ENCODE assay signal across 16 mouse cellular contexts in the genomic region with DNA sequence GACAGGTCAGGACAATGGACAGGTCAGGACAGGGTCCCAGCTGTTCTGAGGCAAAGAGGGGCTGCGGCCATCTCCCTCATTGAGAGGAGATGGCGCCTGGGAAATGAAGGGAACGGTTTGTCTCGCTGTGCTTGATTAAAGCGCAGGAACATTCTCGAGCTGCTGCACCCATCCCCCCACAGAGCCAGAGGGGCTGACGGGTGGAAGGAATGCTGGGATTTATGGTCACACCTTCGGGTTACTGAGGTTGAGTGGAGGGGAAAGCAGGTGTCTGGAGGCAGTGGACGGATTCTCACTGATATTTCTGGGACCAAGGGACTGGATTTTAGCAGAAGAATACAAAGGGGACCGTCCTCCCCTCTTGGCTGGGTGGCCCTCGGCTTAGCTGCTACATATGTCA. TPM values are rescaled to one million over a fixed set of nuclear protein-coding genes. Genes with fewer than 3 reads are reported as not detected.
DNase-seq lines count a peak whose midpoint lies in the region; ATAC-seq and TF ChIP-seq lines count a peak whose summit lies in the region.
"Had no signal": no experiment of that assay in that cellular context is flagged by ENCODE, and none has a peak within 500 bp of the region (broad histone marks: within the 10 kb centered on the region; RNA-seq: fewer than 3 reads in every experiment).

No protein-coding gene starts in this region.

- H3K4me2 ChIP-seq in hindbrain, embryonic 13.5 days: no peak overlapping the region
- H3K4me2 ChIP-seq in hindbrain, postnatal 0 days (ENCODE audit: low read depth, low read length): no peak overlapping the region
- peak overlapping the region; percentile 25 for H3K4me2 ChIP-seq in limb, embryonic 12.5 days
- H3K4me2 ChIP-seq: lung, embryonic 15.5 days; midbrain, embryonic 13.5 days; neural tube, embryonic 12.5 days had no signal

- peaks cover 25% of the 10 kb centered on the region for H3K27me3 ChIP-seq in hindbrain, embryonic 13.5 days
- no peaks in the 10 kb centered on the region for H3K27me3 ChIP-seq in hindbrain, postnatal 0 days (ENCODE audit: insufficient read depth, low read length)
- peaks cover 44% of the 10 kb centered on the region for H3K27me3 ChIP-seq in limb, embryonic 12.5 days
- no peaks in the 10 kb centered on the region for H3K27me3 ChIP-seq in cerebellum, adult 2 months (ENCODE audit: control insufficient read depth, insufficient read depth, low read length)
- H3K27me3 ChIP-seq: Patski had no signal

- TF ChIP-seq POLR2A in cerebellum, adult 2 months (IDR thresholded peaks at IDR 0.05; ENCODE audit: borderline replicate concordance, insufficient read depth, low read length): no peak

- ATAC-seq in hindbrain, embryonic 13.5 days (ENCODE audit: low FRiP score): no peak
- ATAC-seq in hindbrain, postnatal 0 days: no peak
- no peak; the same call in 1 of the 2 replicates for ATAC-seq in limb, embryonic 12.5 days (ENCODE audit: insufficient number of reproducible peaks, insufficient read depth, low FRiP score, low TSS enrichment, low read depth)
- ATAC-seq: midbrain, embryonic 13.5 days; Patski had no signal

- H3K36me3 ChIP-seq in hindbrain, embryonic 13.5 days: no peaks in the 10 kb centered on the region
- H3K36me3 ChIP-seq in hindbrain, postnatal 0 days (ENCODE audit: insufficient read depth, low read length): no peaks in the 10 kb centered on the region
- no peaks in the 10 kb centered on the region for H3K36me3 ChIP-seq in limb, embryonic 12.5 days
- H3K36me3 ChIP-seq: lung, embryonic 15.5 days; midbrain, embryonic 13.5 days; neural tube, embryonic 12.5 days had no signal

- peak overlapping the region; percentile 43; the same call in 1 of the 2 replicates for H3K9ac ChIP-seq in hindbrain, embryonic 13.5 days
- no peak overlapping the region for H3K9ac ChIP-seq in hindbrain, postnatal 0 days (replicated peaks; ENCODE audit: low read length)
- peak overlapping the region; percentile 18; the same call in 1 of the 2 replicates for H3K9ac ChIP-seq in limb, embryonic 12.5 days (replicated peaks)
- H3K9ac ChIP-seq: lung, embryonic 15.5 days; midbrain, embryonic 13.5 days; neural tube, embryonic 12.5 days had no signal

- H3K4me1 ChIP-seq in hindbrain, embryonic 13.5 days (replicated peaks): peaks cover 12% of the 10 kb centered on the region; the same call in 1 of the 2 replicates
- no peaks in the 10 kb centered on the region for H3K4me1 ChIP-seq in hindbrain, postnatal 0 days (ENCODE audit: insufficient read depth, low read length)
- H3K4me1 ChIP-seq in limb, embryonic 12.5 days (replicated peaks): peaks cover 13% of the 10 kb centered on the region
- H3K4me1 ChIP-seq in cerebellum, adult 2 months (ENCODE audit: control insufficient read depth, insufficient read depth, low read length): no peaks in the 10 kb centered on the region
- H3K4me1 ChIP-seq: lung, embryonic 15.5 days had no signal

- no peak for TF ChIP-seq CTCF in hindbrain, postnatal 0 days (IDR thresholded peaks at IDR 0.05; ENCODE audit: low read depth)
- TF ChIP-seq CTCF in cerebellum, adult 2 months (IDR thresholded peaks at IDR 0.05; ENCODE audit: borderline replicate concordance, insufficient read depth, low read depth, low read length): no peak

- H3K9me3 ChIP-seq in hindbrain, embryonic 13.5 days: no peaks in the 10 kb centered on the region
- no peaks in the 10 kb centered on the region for H3K9me3 ChIP-seq in hindbrain, postnatal 0 days (ENCODE audit: low read length)
- no peaks in the 10 kb centered on the region for H3K9me3 ChIP-seq in limb, embryonic 12.5 days
- H3K9me3 ChIP-seq: lung, embryonic 15.5 days; midbrain, embryonic 13.5 days; neural tube, embryonic 12.5 days had no signal

- H3K27ac ChIP-seq in hindbrain, embryonic 13.5 days: no peak overlapping the region
- no peak overlapping the region for H3K27ac ChIP-seq in hindbrain, postnatal 0 days
- peak overlapping the region; percentile 51; the same call in 1 of the 2 replicates for H3K27ac ChIP-seq in limb, embryonic 12.5 days
- no peak overlapping the region for H3K27ac ChIP-seq in cerebellum, adult 2 months (ENCODE audit: insufficient read depth, low read length)
- H3K27ac ChIP-seq: lung, embryonic 15.5 days; midbrain, embryonic 13.5 days; neural tube, embryonic 12.5 days had no signal

- peak; percentile 27 for DNase-seq in embryo, embryonic 10 days (ENCODE audit: low spot score)
- DNase-seq in embryo, embryonic 9.5 days (ENCODE audit: extremely low spot score): no peak
- DNase-seq in hindbrain, postnatal 0 days (ENCODE audit: low spot score): no peak
- peak; percentile 10 for DNase-seq in embryo, embryonic 10.5 days (ENCODE audit: low spot score)
- DNase-seq in cerebellum, adult 2 months: no peak
- no peak for DNase-seq in layer of hippocampus, adult 8-10 months (ENCODE audit: low spot score in 2 of 2)
- DNase-seq: cerebellum, postnatal 14 days; heart, adult 11 months; kidney, adult 2 months; thymus, postnatal 14 days had no signal

- H3K4me3 ChIP-seq in hindbrain, embryonic 13.5 days: no peak overlapping the region
- no peak overlapping the region for H3K4me3 ChIP-seq in hindbrain, postnatal 0 days (ENCODE audit: low read length)
- no peak overlapping the region for H3K4me3 ChIP-seq in limb, embryonic 12.5 days (replicated peaks)
- H3K4me3 ChIP-seq in cerebellum, adult 2 months (replicated peaks; ENCODE audit: insufficient read depth, low read depth, low read length): no peak overlapping the region
- H3K4me3 ChIP-seq: lung, embryonic 15.5 days; midbrain, embryonic 13.5 days; neural tube, embryonic 12.5 days had no signal

- 38% methylated on average over 11 of the region's 11 CpGs for WGBS in hindbrain, embryonic 13.5 days
- WGBS in hindbrain, postnatal 0 days: 31% methylated on average over 11 of the region's 11 CpGs
- WGBS in limb, embryonic 12.5 days: 12% methylated on average over 11 of the region's 11 CpGs
- WGBS in cerebellum, adult 2 months: 29% methylated on average over 11 of the region's 11 CpGs

RNA-seq across cellular contexts. Expression of a gene that starts 0.3 kb away (rescaled TPM):
- polyA plus RNA-seq in hindbrain, embryonic 13.5 days (2015; fragmentation: Nextera tagmentation; extraction: Ambion mirVana): 0.06 and 0.09 TPM in 2 replicates
- total RNA-seq in hindbrain, postnatal 0 days (2014; rRNA removed): 1.7 and 1.9 TPM in 2 replicates
- 0.72 and 0.81 TPM in 2 replicates for polyA plus RNA-seq in hindbrain, postnatal 0 days (2015; fragmentation: Nextera tagmentation; extraction: Ambion mirVana)
- polyA plus RNA-seq in limb, embryonic 12.5 days (2016; fragmentation: Nextera tagmentation; extraction: Ambion mirVana): 0.27 and 0.56 TPM in 2 replicates
- polyA plus RNA-seq in cerebellum, adult 2 months (2012; rRNA removed): 0.18 and 0.43 TPM in 2 replicates
- under 1 TPM; 0.36 to 0.71 (median 0.52) TPM for total RNA-seq in layer of hippocampus, adult 8-10 months (2022)

RNA-seq across cellular contexts. Expression of a gene that starts 8.0 kb away (rescaled TPM):
- polyA plus RNA-seq in hindbrain, embryonic 13.5 days (2015; fragmentation: Nextera tagmentation; extraction: Ambion mirVana): 266 and 296 TPM in 2 replicates
- total RNA-seq in hindbrain, postnatal 0 days (2014; rRNA removed): 144 and 154 TPM in 2 replicates
- polyA plus RNA-seq in hindbrain, postnatal 0 days (2015; fragmentation: Nextera tagmentation; extraction: Ambion mirVana): 248 and 258 TPM in 2 replicates
- polyA plus RNA-seq in limb, embryonic 12.5 days (2016; fragmentation: Nextera tagmentation; extraction: Ambion mirVana): 390 and 396 TPM in 2 replicates
- polyA plus RNA-seq in cerebellum, adult 2 months (2012; rRNA removed): 120 and 133 TPM in 2 replicates
- 10 to 100 TPM; 89.1 to 93.4 (median 90.6) TPM for total RNA-seq in layer of hippocampus, adult 8-10 months (2022)

RNA-seq across cellular contexts. Expression of a gene that starts 40.2 kb away (rescaled TPM):
- 59.6 and 62.3 TPM in 2 replicates for polyA plus RNA-seq in hindbrain, embryonic 13.5 days (2015; fragmentation: Nextera tagmentation; extraction: Ambion mirVana)
- total RNA-seq in hindbrain, postnatal 0 days (2014; rRNA removed): 223 and 230 TPM in 2 replicates
- polyA plus RNA-seq in hindbrain, postnatal 0 days (2015; fragmentation: Nextera tagmentation; extraction: Ambion mirVana): 123 and 128 TPM in 2 replicates
- polyA plus RNA-seq in limb, embryonic 12.5 days (2016; fragmentation: Nextera tagmentation; extraction: Ambion mirVana): 39.4 and 43.4 TPM in 2 replicates
- 233 and 246 TPM in 2 replicates for polyA plus RNA-seq in cerebellum, adult 2 months (2012; rRNA removed)
- total RNA-seq in layer of hippocampus, adult 8-10 months (2022): 100 to 1,000 TPM; 336 to 359 (median 339) TPM

RNA-seq across cellular contexts. Expression of a gene that starts 47.4 kb away (rescaled TPM):
- 4.7 and 5.5 TPM in 2 replicates for polyA plus RNA-seq in hindbrain, embryonic 13.5 days (2015; fragmentation: Nextera tagmentation; extraction: Ambion mirVana)
- total RNA-seq in hindbrain, postnatal 0 days (2014; rRNA removed): 4.8 and 8.5 TPM in 2 replicates
- polyA plus RNA-seq in hindbrain, postnatal 0 days (2015; fragmentation: Nextera tagmentation; extraction: Ambion mirVana): 5.0 and 6.2 TPM in 2 replicates
- 5.5 and 6.1 TPM in 2 replicates for polyA plus RNA-seq in limb, embryonic 12.5 days (2016; fragmentation: Nextera tagmentation; extraction: Ambion mirVana)
- polyA plus RNA-seq in cerebellum, adult 2 months (2012; rRNA removed): 8.8 and 9.4 TPM in 2 replicates
- 1 to 10 TPM; 5.9 to 8.0 (median 7.0) TPM for total RNA-seq in layer of hippocampus, adult 8-10 months (2022)

RNA-seq across cellular contexts. Expression of a gene that starts 47.4 kb away (rescaled TPM):
- polyA plus RNA-seq in hindbrain, embryonic 13.5 days (2015; fragmentation: Nextera tagmentation; extraction: Ambion mirVana): 4.8 and 5.3 TPM in 2 replicates
- total RNA-seq in hindbrain, postnatal 0 days (2014; rRNA removed): 6.7 and 9.6 TPM in 2 replicates
- polyA plus RNA-seq in hindbrain, postnatal 0 days (2015; fragmentation: Nextera tagmentation; extraction: Ambion mirVana): 5.4 and 5.7 TPM in 2 replicates
- polyA plus RNA-seq in limb, embryonic 12.5 days (2016; fragmentation: Nextera tagmentation; extraction: Ambion mirVana): 12.2 and 12.4 TPM in 2 replicates
- 12.9 and 15.6 TPM in 2 replicates for polyA plus RNA-seq in cerebellum, adult 2 months (2012; rRNA removed)
- 1 to 10 TPM; 6.0 to 6.9 (median 6.3) TPM for total RNA-seq in layer of hippocampus, adult 8-10 months (2022)

Comparison
In these comparisons a context has a peak if more than half of its experiments do, and no peak if none do; other contexts are left out.
1. DNase-seq: peak in embryo, embryonic 10 days (single experiment) and embryo, embryonic 10.5 days (single experiment); none in embryo, embryonic 9.5 days (single experiment), hindbrain, postnatal 0 days (single experiment), cerebellum, adult 2 months (0 of 2) and layer of hippocampus, adult 8-10 months (0 of 2).